ENCODE assay signal across 31 mouse cellular contexts in genomic region chr13:41105541-41105940, GRCm38 (mm10). TPM values are rescaled to one million over a fixed set of nuclear protein-coding genes. Genes with fewer than 3 reads are reported as not detected.
DNase-seq lines count a peak whose midpoint lies in the region; ATAC-seq and TF ChIP-seq lines count a peak whose summit lies in the region.
"Had no signal": no experiment of that assay in that cellular context is flagged by ENCODE, and none has a peak within 500 bp of the region (broad histone marks: within the 10 kb centered on the region; RNA-seq: fewer than 3 reads in every experiment).

No protein-coding gene starts in this region.

- no peaks in the 10 kb centered on the region for H3K4me1 ChIP-seq in forebrain, embryonic 11.5 days (replicated peaks; ENCODE audit: control insufficient read depth, insufficient read depth, low read length)
- H3K4me1 ChIP-seq: embryonic facial prominence, embryonic 13.5 days; embryonic facial prominence, embryonic 15.5 days; forebrain, embryonic 10.5 days; forebrain, embryonic 13.5 days; forebrain, embryonic 15.5 days had no signal

- H3K9ac ChIP-seq in forebrain, embryonic 11.5 days (ENCODE audit: low read length), result no peak overlapping the region
- H3K9ac ChIP-seq: embryonic facial prominence, embryonic 13.5 days; embryonic facial prominence, embryonic 15.5 days; forebrain, embryonic 13.5 days; forebrain, embryonic 15.5 days; forebrain, postnatal 0 days had no signal

- DNase-seq in CD4-positive helper T cell, adult 2 months (ENCODE audit: low read depth, low spot score), result peak; percentile 14
- peak; percentile 35 for DNase-seq in R1 (ENCODE audit: low read depth, low spot score)
- no peak for DNase-seq in layer of hippocampus, adult 2 months (ENCODE audit: low spot score in 2 of 2)
- DNase-seq in ovary, adult 18-20 months (ENCODE audit: low spot score), result no peak
- DNase-seq in natural killer cell, adult 2 months (ENCODE audit: low spot score in 2 of 2), result no peak
- DNase-seq in forebrain, embryonic 11.5 days (ENCODE audit: low spot score), result no peak
- DNase-seq: adrenal gland, adult 8-10 months; adrenal gland, postnatal 14 days; cerebellum, adult 11 months; cerebellum, adult 18-20 months; cerebellum, adult 8-10 months; cerebellum, adult 9-11 months; cerebellum, postnatal 14 days; cerebellum, postnatal 36 days; embryo, embryonic 11 days; forebrain, postnatal 0 days had no signal

- WGBS in forebrain, embryonic 11.5 days, result 92% methylated on average over 13 of the region's 13 CpGs

- no peaks in the 10 kb centered on the region for H3K9me3 ChIP-seq in forebrain, embryonic 11.5 days (ENCODE audit: control insufficient read depth, low read length)
- H3K9me3 ChIP-seq: embryonic facial prominence, embryonic 15.5 days; forebrain, embryonic 10.5 days; forebrain, embryonic 13.5 days; forebrain, embryonic 15.5 days; G1E had no signal

- no peak overlapping the region for H3K27ac ChIP-seq in layer of hippocampus, adult 2 months
- H3K27ac ChIP-seq in forebrain, embryonic 11.5 days (ENCODE audit: low read depth, low read length), result no peak overlapping the region
- H3K27ac ChIP-seq: embryonic facial prominence, embryonic 13.5 days; embryonic facial prominence, embryonic 15.5 days; forebrain, embryonic 10.5 days; forebrain, embryonic 13.5 days; forebrain, embryonic 15.5 days had no signal

- no peaks in the 10 kb centered on the region for H3K36me3 ChIP-seq in forebrain, embryonic 11.5 days (ENCODE audit: control insufficient read depth, insufficient read depth, low read length)
- H3K36me3 ChIP-seq: embryonic facial prominence, embryonic 13.5 days; embryonic facial prominence, embryonic 15.5 days; forebrain, embryonic 10.5 days; forebrain, embryonic 15.5 days; G1E had no signal

- no peaks in the 10 kb centered on the region for H3K27me3 ChIP-seq in forebrain, embryonic 11.5 days (ENCODE audit: control insufficient read depth, insufficient read depth, low read length)
- H3K27me3 ChIP-seq: embryonic facial prominence, embryonic 15.5 days; forebrain, embryonic 13.5 days; forebrain, embryonic 15.5 days had no signal

- no peak overlapping the region for H3K4me2 ChIP-seq in forebrain, embryonic 11.5 days (ENCODE audit: low read depth, low read length, severe bottlenecking)
- H3K4me2 ChIP-seq: embryonic facial prominence, embryonic 13.5 days; embryonic facial prominence, embryonic 15.5 days; forebrain, embryonic 13.5 days; forebrain, embryonic 15.5 days had no signal

- ATAC-seq in granulocyte monocyte progenitor cell, adult 5-6 weeks (replicated peaks; ENCODE audit: poor library complexity, severe bottlenecking), result 0 out of 2 replicates have a peak, but pooled peaks have one; percentile 7
- ATAC-seq in forebrain, embryonic 11.5 days (replicated peaks; ENCODE audit: low FRiP score), result no peak
- ATAC-seq: activated CD4-positive, CD25-positive, alpha-beta regulatory T cell, adult 4 months; forebrain, embryonic 13.5 days; forebrain, embryonic 15.5 days; forebrain, postnatal 0 days; Patski had no signal

- TF ChIP-seq CTCF in layer of hippocampus, adult 2 months (conservative IDR thresholded peaks at IDR 0.05), result no peak

- no peak overlapping the region for H3K4me3 ChIP-seq in layer of hippocampus, adult 2 months
- H3K4me3 ChIP-seq in forebrain, embryonic 11.5 days (ENCODE audit: low read depth, low read length), result no peak overlapping the region
- H3K4me3 ChIP-seq: embryonic facial prominence, embryonic 13.5 days; embryonic facial prominence, embryonic 15.5 days; erythroblast, embryonic 14.5 days; forebrain, embryonic 10.5 days; forebrain, embryonic 13.5 days; forebrain, embryonic 15.5 days had no signal

RNA-seq across cellular contexts. Expression of gene Gcm2, which starts 5.3 kb away (rescaled TPM):
- total RNA-seq in granulocyte monocyte progenitor cell, adult 5-6 weeks (2014; fragmentation: Nextera tagmentation), result not detected in 2 replicates
- not detected in 2 replicates for total RNA-seq in granulocyte monocyte progenitor cell, adult 5-6 weeks (2017)
- not detected for total RNA-seq in layer of hippocampus, adult 2 months (2021)
- polyA plus RNA-seq in forebrain, embryonic 11.5 days (2014; fragmentation: Nextera tagmentation; extraction: Ambion mirVana), result not detected in 2 replicates
- total RNA-seq: adrenal gland, adult 18-20 months; adrenal gland, adult 8-10 months; adrenal gland, postnatal 14 days; adrenal gland, postnatal 4 days; common myeloid progenitor, adult 5-6 weeks; forebrain, postnatal 0 days; G1E had no signal
- polyA plus RNA-seq: brain, embryonic 14.5 days; embryonic facial prominence, embryonic 11.5 days; embryonic facial prominence, embryonic 13.5 days; embryonic facial prominence, embryonic 15.5 days; erythroblast, embryonic 14.5 days; forebrain, embryonic 10.5 days; forebrain, embryonic 13.5 days; forebrain, embryonic 15.5 days; forebrain, postnatal 0 days; G1E; Patski had no signal

RNA-seq across cellular contexts. Expression of gene Sycp2l, which starts 8.6 kb away (rescaled TPM):
- not detected in 2 replicates for total RNA-seq in granulocyte monocyte progenitor cell, adult 5-6 weeks (2014; fragmentation: Nextera tagmentation)
- total RNA-seq in granulocyte monocyte progenitor cell, adult 5-6 weeks (2017), result not detected in 2 replicates
- total RNA-seq in layer of hippocampus, adult 2 months (2021), result not detected
- polyA plus RNA-seq in forebrain, embryonic 11.5 days (2014; fragmentation: Nextera tagmentation; extraction: Ambion mirVana), result not detected in 2 replicates
- total RNA-seq: adrenal gland, adult 18-20 months; adrenal gland, adult 8-10 months; adrenal gland, postnatal 14 days; adrenal gland, postnatal 4 days; common myeloid progenitor, adult 5-6 weeks; forebrain, postnatal 0 days; G1E had no signal
- polyA plus RNA-seq: brain, embryonic 14.5 days; embryonic facial prominence, embryonic 11.5 days; embryonic facial prominence, embryonic 15.5 days; erythroblast, embryonic 14.5 days; forebrain, embryonic 10.5 days; forebrain, embryonic 15.5 days; forebrain, postnatal 0 days; G1E; Patski had no signal

RNA-seq across cellular contexts. Expression of gene Mak, which starts 26.0 kb away (rescaled TPM):
- not detected in 2 replicates for total RNA-seq in granulocyte monocyte progenitor cell, adult 5-6 weeks (2014; fragmentation: Nextera tagmentation)
- not detected in 2 replicates for total RNA-seq in granulocyte monocyte progenitor cell, adult 5-6 weeks (2017)
- 1 to 10 TPM in 1 of 2 experiments, under 1 TPM in 1; 0.91 to 1.7 TPM for total RNA-seq in layer of hippocampus, adult 2 months (2021)
- polyA plus RNA-seq in forebrain, embryonic 11.5 days (2014; fragmentation: Nextera tagmentation; extraction: Ambion mirVana), result 0.87 and 1.6 TPM in 2 replicates
- total RNA-seq: adrenal gland, postnatal 14 days; common myeloid progenitor, adult 5-6 weeks had no signal
- polyA plus RNA-seq: erythroblast, embryonic 14.5 days; G1E had no signal

Comparison
In these comparisons a context has a peak if more than half of its experiments do, and no peak if none do; other contexts are left out.
1. DNase-seq: peak in CD4-positive helper T cell, adult 2 months (single experiment) and R1 (single experiment); none in layer of hippocampus, adult 2 months (0 of 2), ovary, adult 18-20 months (single experiment), natural killer cell, adult 2 months (0 of 2) and forebrain, embryonic 11.5 days (single experiment).